Mouse (Mus musculus): ENCODE results near the gene Tnk1. TPM values are rescaled to one million over a fixed set of nuclear protein-coding genes. Genes with fewer than 3 reads are reported as not detected.
"Not testable (repeated sequence)": the region's sequence is repeated elsewhere in the genome, so short reads cannot be mapped to it uniquely, and the experiment has no call there.

The Tnk1 gene
- polyA plus RNA-seq, 1 experiment from 2014 or later = not detected

- Histone ChIP-seq H3K27ac (no peak overlapping the region), H3K36me3 (ENCODE audit: inconsistent target) (no peaks in the 10 kb centered on the region), H3K4me3 (ENCODE audit: inconsistent target) (no peak overlapping the region), H3K79me2 (ENCODE audit: inconsistent target) (no peaks in the 10 kb centered on the region)
- 87% methylated on average over 9 of the region's 9 CpGs for WGBS (ENCODE audit: missing documents)
Measured at GRCm38 (mm10) chr11:69867335-69867734, 8.8 kb upstream of the Tnk1 start.

- no peak overlapping the region for H3K27ac ChIP-seq
- no peak overlapping the region for H3K4me3 ChIP-seq (ENCODE audit: inconsistent target)
- H3K79me2 ChIP-seq (ENCODE audit: inconsistent target) = no peaks in the 10 kb centered on the region
- WGBS (ENCODE audit: missing documents) = 93% methylated on average over 9 of the region's 9 CpGs
- no peaks in the 10 kb centered on the region for H3K36me3 ChIP-seq (ENCODE audit: inconsistent target)
Measured at GRCm38 (mm10) chr11:69865561-69865960, 7.0 kb upstream of the Tnk1 start.

GRCm38 (mm10) chr11:69864138-69864860, 5.8 kb upstream of the Tnk1 start:
- WGBS (ENCODE audit: missing documents) = 52% methylated on average over 8 of the region's 8 CpGs
- H3K36me3 ChIP-seq (ENCODE audit: inconsistent target) = no peaks in the 10 kb centered on the region
- H3K79me2 ChIP-seq (ENCODE audit: inconsistent target) = no peaks in the 10 kb centered on the region
- no peak overlapping the region for H3K4me3 ChIP-seq (ENCODE audit: inconsistent target)
- H3K27ac ChIP-seq = no peak overlapping the region

- H3K27ac ChIP-seq; H3K4me3 ChIP-seq (ENCODE audit: inconsistent target); H3K79me2 ChIP-seq (ENCODE audit: inconsistent target); H3K36me3 ChIP-seq (ENCODE audit: inconsistent target): not testable (repeated sequence)
- 83% methylated on average over 3 of the region's 3 CpGs for WGBS (ENCODE audit: missing documents)
Measured at GRCm38 (mm10) chr11:69863729-69864128, 5.2 kb upstream of the Tnk1 start.

GRCm38 (mm10) chr11:69855347-69855746, 3.2 kb downstream of the Tnk1 start:
- no peak overlapping the region for H3K27ac ChIP-seq
- H3K4me3 ChIP-seq (ENCODE audit: inconsistent target) = no peak overlapping the region
- H3K79me2 ChIP-seq (ENCODE audit: inconsistent target) = no peaks in the 10 kb centered on the region
- WGBS (ENCODE audit: missing documents) = 37% methylated on average over 15 of the region's 16 CpGs
- H3K36me3 ChIP-seq (ENCODE audit: inconsistent target) = peaks cover 13% of the 10 kb centered on the region; the same call in 1 of the 2 replicates

GRCm38 (mm10) chr11:69854680-69855079, 3.9 kb downstream of the Tnk1 start:
- Histone ChIP-seq H3K4me3 (ENCODE audit: inconsistent target) (no peak overlapping the region), H3K79me2 (ENCODE audit: inconsistent target) (no peaks in the 10 kb centered on the region), H3K27ac (no peak overlapping the region), H3K36me3 (ENCODE audit: inconsistent target) (peaks cover 15% of the 10 kb centered on the region; the same call in 1 of the 2 replicates)
- WGBS (ENCODE audit: missing documents) = 64% methylated on average over 10 of the region's 10 CpGs

- H3K27ac ChIP-seq = no peak overlapping the region
- H3K4me3 ChIP-seq (ENCODE audit: inconsistent target) = no peak overlapping the region
- peaks cover 15% of the 10 kb centered on the region; the same call in 1 of the 2 replicates for H3K36me3 ChIP-seq (ENCODE audit: inconsistent target)
- H3K79me2 ChIP-seq (ENCODE audit: inconsistent target) = no peaks in the 10 kb centered on the region
- 39% methylated on average over 7 of the region's 7 CpGs for WGBS (ENCODE audit: missing documents)
Measured at GRCm38 (mm10) chr11:69853994-69854393, 4.5 kb downstream of the Tnk1 start.

GRCm38 (mm10) chr11:69850754-69851153, 7.8 kb downstream of the Tnk1 start:
- 41% methylated on average over 8 of the region's 8 CpGs for WGBS (ENCODE audit: missing documents)
- no peaks in the 10 kb centered on the region; the same call in 1 of the 2 replicates for H3K79me2 ChIP-seq (ENCODE audit: inconsistent target)
- H3K4me3 ChIP-seq (ENCODE audit: inconsistent target) = no peak overlapping the region
- H3K36me3 ChIP-seq (ENCODE audit: inconsistent target) = peaks cover 15% of the 10 kb centered on the region; the same call in 1 of the 2 replicates
- H3K27ac ChIP-seq = no peak overlapping the region

GRCm38 (mm10) chr11:69849884-69850283, 8.6 kb downstream of the Tnk1 start:
- H3K4me3 ChIP-seq (ENCODE audit: inconsistent target) = no peak overlapping the region
- WGBS (ENCODE audit: missing documents) = 75% methylated on average over 15 of the region's 15 CpGs
- peak overlapping the region; percentile 55 for H3K27ac ChIP-seq

GRCm38 (mm10) chr11:69849128-69849527, 9.4 kb downstream of the Tnk1 start:
- H3K4me3 ChIP-seq (ENCODE audit: inconsistent target) = no peak overlapping the region
- H3K27ac ChIP-seq = peak overlapping the region; percentile 55
- H3K79me2 ChIP-seq (ENCODE audit: inconsistent target) = no peaks in the 10 kb centered on the region; the same call in 1 of the 2 replicates
- 56% methylated on average over 9 of the region's 9 CpGs for WGBS (ENCODE audit: missing documents)
- peaks cover 15% of the 10 kb centered on the region; the same call in 1 of the 2 replicates for H3K36me3 ChIP-seq (ENCODE audit: inconsistent target)

More at GRCm38 (mm10) chr11:69849884-69850283, 8.6 kb downstream of the Tnk1 start:
- Histone ChIP-seq H3K36me3 (ENCODE audit: inconsistent target) (peaks cover 15% of the 10 kb centered on the region; the same call in 1 of the 2 replicates), H3K79me2 (ENCODE audit: inconsistent target) (no peaks in the 10 kb centered on the region; the same call in 1 of the 2 replicates)

GRCm38 (mm10) chr11:69848021-69848420, 10.5 kb downstream of the Tnk1 start:
- Histone ChIP-seq H3K79me2 (ENCODE audit: inconsistent target) (no peaks in the 10 kb centered on the region; the same call in 1 of the 2 replicates), H3K36me3 (ENCODE audit: inconsistent target) (peaks cover 15% of the 10 kb centered on the region; the same call in 1 of the 2 replicates), H3K4me3 (ENCODE audit: inconsistent target) (no peak overlapping the region), H3K27ac (no peak overlapping the region)
- 98% methylated on average over 6 of the region's 6 CpGs for WGBS (ENCODE audit: missing documents)

- H3K4me3 ChIP-seq (ENCODE audit: inconsistent target) = peak overlapping the region; percentile 88
- H3K79me2 ChIP-seq (ENCODE audit: inconsistent target) = no peaks in the 10 kb centered on the region; the same call in 1 of the 2 replicates
- 12% methylated on average over 37 of the region's 37 CpGs for WGBS (ENCODE audit: missing documents)
- H3K27ac ChIP-seq = peak overlapping the region; percentile 56
- peaks cover 15% of the 10 kb centered on the region; the same call in 1 of the 2 replicates for H3K36me3 ChIP-seq (ENCODE audit: inconsistent target)
Measured at GRCm38 (mm10) chr11:69846738-69847688, 11.5 kb downstream of the Tnk1 start.

GRCm38 (mm10) chr11:69846198-69846680, 12.3 kb downstream of the Tnk1 start, which contains the start of gene Plscr3:
Gene Plscr3, plus strand, starts transcription at chr11:69846376.
- under 1% methylated on average over 38 of the region's 38 CpGs for WGBS (ENCODE audit: missing documents)
- H3K27ac ChIP-seq = peak within 1 kb of the TSS; percentile 57
- no peaks in the 10 kb centered on the region; the same call in 1 of the 2 replicates for H3K79me2 ChIP-seq (ENCODE audit: inconsistent target)
- H3K36me3 ChIP-seq (ENCODE audit: inconsistent target) = peaks cover 7% of the 10 kb centered on the region; the same call in 1 of the 2 replicates
- H3K4me3 ChIP-seq (ENCODE audit: inconsistent target) = peak within 1 kb of the TSS; percentile 88

- Histone ChIP-seq H3K4me3 (ENCODE audit: inconsistent target) (peak overlapping the region; percentile 88), H3K36me3 (ENCODE audit: inconsistent target) (no peaks in the 10 kb centered on the region), H3K27ac (peak overlapping the region; percentile 78), H3K79me2 (ENCODE audit: inconsistent target) (peaks cover 14% of the 10 kb centered on the region)
- 8% methylated on average over 7 of the region's 7 CpGs for WGBS (ENCODE audit: missing documents)
Measured at GRCm38 (mm10) chr11:69838714-69839104, 19.8 kb downstream of the Tnk1 start.
